ENCODE assay signal across 8 mouse cellular contexts in the genomic region with DNA sequence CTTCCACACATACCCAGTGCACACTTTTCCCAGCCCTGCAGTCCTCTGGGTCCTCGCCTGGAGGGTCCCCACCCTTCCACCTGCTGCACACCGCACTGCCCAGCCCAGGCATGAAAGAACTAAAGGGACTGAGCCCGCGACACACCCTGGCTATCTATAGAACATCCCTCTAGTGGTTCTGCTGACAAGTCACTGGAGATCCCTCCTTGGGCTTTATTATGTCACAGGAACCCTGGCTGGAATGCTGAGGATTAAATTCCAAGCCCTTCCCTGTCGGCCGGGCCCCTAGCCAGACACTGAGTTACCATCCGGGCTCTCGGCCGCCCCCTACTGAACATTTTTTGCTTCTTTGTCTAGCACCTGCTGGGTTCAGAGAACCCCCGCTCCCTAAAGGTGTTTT.
DNase-seq lines count a peak whose midpoint lies in the region; ATAC-seq and TF ChIP-seq lines count a peak whose summit lies in the region.

No protein-coding gene starts in this region.

- no peak overlapping the region for H3K4me2 ChIP-seq in intestine, postnatal 0 days (replicated peaks; ENCODE audit: low read depth)
- no peak overlapping the region for H3K4me2 ChIP-seq in intestine, embryonic 15.5 days (replicated peaks)

- no peak overlapping the region for H3K27ac ChIP-seq in intestine, postnatal 0 days (ENCODE audit: low read depth, low read length)
- H3K27ac ChIP-seq in intestine, embryonic 15.5 days, result no peak overlapping the region

- WGBS in intestine, postnatal 0 days, result 38% methylated on average over 10 of the region's 10 CpGs
- 46% methylated on average over 10 of the region's 10 CpGs for WGBS in intestine, embryonic 15.5 days

- intact Hi-C loops in heart, postnatal 14 days (cut with DNase I), result loop anchor here (5.0 kb wide), 2 partner anchors 292 to 338 kb away; no protein-coding TSS in a partner anchor

- H3K36me3 ChIP-seq in intestine, postnatal 0 days (ENCODE audit: control insufficient read depth, insufficient read depth), result no peaks in the 10 kb centered on the region
- no peaks in the 10 kb centered on the region for H3K36me3 ChIP-seq in intestine, embryonic 15.5 days

- TF ChIP-seq CTCF in intestine, postnatal 0 days (IDR thresholded peaks at IDR 0.05; ENCODE audit: low read depth), result peak; percentile 61

- DNase-seq in Muller cell, postnatal 12 days (ENCODE audit: inconsistent ontology term), result peak; percentile 66
- peak; percentile 5 for DNase-seq in embryo, embryonic 11.5 days (ENCODE audit: low read depth, low spot score)
- peak; percentile 56 to 79 for DNase-seq in heart, postnatal 14 days
- peak; percentile 60 to 66 for DNase-seq in lung, adult 18-20 months
- no peak for DNase-seq in frontal cortex, postnatal 10 days (ENCODE audit: low spot score in 2 of 2)
- DNase-seq in urinary bladder, postnatal 10 days (ENCODE audit: low spot score), result no peak

- no peaks in the 10 kb centered on the region for H3K4me1 ChIP-seq in intestine, postnatal 0 days (replicated peaks; ENCODE audit: control insufficient read depth, insufficient read depth, low read length)
- no peaks in the 10 kb centered on the region for H3K4me1 ChIP-seq in intestine, embryonic 15.5 days (replicated peaks)

- no peak overlapping the region for H3K9ac ChIP-seq in intestine, postnatal 0 days (ENCODE audit: low read depth, low read length)
- H3K9ac ChIP-seq in intestine, embryonic 15.5 days, result no peak overlapping the region

- no peak for ATAC-seq in intestine, postnatal 0 days
- no peak for ATAC-seq in intestine, embryonic 15.5 days

- no peaks in the 10 kb centered on the region for H3K9me3 ChIP-seq in intestine, postnatal 0 days (ENCODE audit: control insufficient read depth)
- no peaks in the 10 kb centered on the region for H3K9me3 ChIP-seq in intestine, embryonic 15.5 days

- no peaks in the 10 kb centered on the region for H3K27me3 ChIP-seq in intestine, postnatal 0 days (replicated peaks; ENCODE audit: control insufficient read depth, insufficient read depth, low read length)
- no peaks in the 10 kb centered on the region for H3K27me3 ChIP-seq in intestine, embryonic 15.5 days (replicated peaks)

- no peak overlapping the region for H3K4me3 ChIP-seq in intestine, postnatal 0 days (ENCODE audit: low read depth, low read length)
- H3K4me3 ChIP-seq in intestine, embryonic 15.5 days (replicated peaks), result no peak overlapping the region

Comparison
In these comparisons a context has a peak if more than half of its experiments do, and no peak if none do; other contexts are left out.
1. DNase-seq: peak in Muller cell, postnatal 12 days (single experiment), embryo, embryonic 11.5 days (single experiment), heart, postnatal 14 days (2 of 2) and lung, adult 18-20 months (2 of 2); none in frontal cortex, postnatal 10 days (0 of 2) and urinary bladder, postnatal 10 days (single experiment).